Mouse (Mus musculus) right cerebral cortex, adult 18-20 months (tissue): ENCODE measurements around the gene Pla2g3.
A peak's percentile ranks its signal among the peaks of the same experiment; 100 is the strongest.

ENCODE experiments used
- DNase-seq: peaks from one replicate; pipeline ENCODE4 v3.0.0; 2022; ENCODE audit warnings: mixed read lengths

Pla2g3 gene

GRCm38 (mm10) chr11:3539111-3539825 lies 51.2 kb downstream of the Pla2g3 start:
- peak; percentile 92 for DNase-seq

- no peak for DNase-seq
Measured at GRCm38 (mm10) chr11:3539826-3540196, 51.7 kb downstream of the Pla2g3 start.

GRCm38 (mm10) chr11:3540451-3541085 lies 52.5 kb downstream of the Pla2g3 start, which contains the start of gene Smtn:
TSS of gene Smtn (minus strand) at chr11:3540612.
- no peak for DNase-seq

GRCm38 (mm10) chr11:3541932-3542331 lies 53.8 kb downstream of the Pla2g3 start:
- no peak for DNase-seq

- peak; percentile 44 for DNase-seq
Measured at GRCm38 (mm10) chr11:3543001-3543400, 54.9 kb downstream of the Pla2g3 start.

GRCm38 (mm10) chr11:3544409-3544808 lies 56.3 kb downstream of the Pla2g3 start:
- no peak for DNase-seq

GRCm38 (mm10) chr11:3545531-3546241 lies 57.6 kb downstream of the Pla2g3 start:
- DNase-seq, result no peak

GRCm38 (mm10) chr11:3546242-3546562 lies 58.1 kb downstream of the Pla2g3 start:
- DNase-seq, result no peak

GRCm38 (mm10) chr11:3547047-3547446 lies 59.0 kb downstream of the Pla2g3 start:
- no peak for DNase-seq

- DNase-seq, result no peak
Measured at GRCm38 (mm10) chr11:3547969-3548368, 59.9 kb downstream of the Pla2g3 start.

- no peak for DNase-seq
Measured at GRCm38 (mm10) chr11:3548564-3549295, 60.6 kb downstream of the Pla2g3 start.
